In the genomic region with DNA sequence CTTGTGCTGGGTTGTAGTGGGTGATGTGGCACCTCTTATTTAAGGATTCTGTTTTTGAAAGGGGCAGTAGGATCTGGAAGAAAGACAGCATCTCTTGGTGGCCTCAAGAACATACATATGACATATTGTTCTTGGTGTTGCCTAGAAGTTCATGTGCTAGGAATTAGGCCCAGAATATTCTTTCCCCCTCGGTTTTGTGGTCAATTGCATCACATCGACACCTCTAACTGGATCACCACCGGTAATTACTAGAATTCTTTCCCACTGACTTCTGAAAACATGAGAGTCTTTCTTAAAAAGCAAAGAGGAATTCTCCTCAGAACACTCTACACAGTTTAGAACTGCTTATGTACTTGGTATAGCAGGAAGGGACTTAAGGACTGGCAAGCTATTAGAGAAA, we compare ENCODE assay signal across 24 mouse cellular contexts. TPM values are rescaled to one million over a fixed set of nuclear protein-coding genes. Genes with fewer than 3 reads are reported as not detected.
A peak's percentile ranks its signal among the peaks of the same experiment; 100 is the strongest.
DNase-seq lines count a peak whose midpoint lies in the region; ATAC-seq and TF ChIP-seq lines count a peak whose summit lies in the region.
"Had no signal": no experiment of that assay in that cellular context is flagged by ENCODE, and none has a peak within 500 bp of the region (broad histone marks: within the 10 kb centered on the region; RNA-seq: fewer than 3 reads in every experiment).

No protein-coding gene starts in this region.

- in situ Hi-C loops in Patski (cut with MboI; ENCODE audit: low pct_unique_long_range_greater_than_20kb), result no loop called here

- TF ChIP-seq EP300 in heart, postnatal 0 days (IDR thresholded peaks at IDR 0.05; ENCODE audit: low read depth), result no peak
- TF ChIP-seq EP300 in heart, adult 2 months (IDR thresholded peaks at IDR 0.05; ENCODE audit: insufficient read depth, low read depth, low read length), result no peak

- TF ChIP-seq POLR2A in heart, adult 2 months (IDR thresholded peaks at IDR 0.05; ENCODE audit: insufficient read depth, low read depth, low read length), result no peak

- DNase-seq in gastrocnemius, adult 2 months, result no peak
- DNase-seq in gastrocnemius, adult 8-10 months (ENCODE audit: low spot score in 2 of 2), result no peak
- DNase-seq in heart, postnatal 0 days (ENCODE audit: low spot score), result no peak
- no peak for DNase-seq in heart, adult 2 months
- peak; percentile 75 for DNase-seq in Patski (ENCODE audit: low read depth, low spot score)
- no peak for DNase-seq in urinary bladder, postnatal 10 days (ENCODE audit: low spot score)
- DNase-seq in left cerebral cortex, postnatal 25 days (ENCODE audit: low spot score in 2 of 2), result no peak
- DNase-seq: adrenal gland, postnatal 10 days; adrenal gland, postnatal 36 days; cerebellum, adult 18-20 months; cerebellum, adult 9-10 months; cerebellum, postnatal 14 days; forebrain, postnatal 0 days; gastrocnemius, postnatal 10 days; gastrocnemius, postnatal 36 days; heart, postnatal 10 days; heart, postnatal 4 days had no signal

- POLR2A ChIA-PET in Patski (lab: Charles Lee), result no interaction called here

- no peaks in the 10 kb centered on the region for H3K36me3 ChIP-seq in heart, postnatal 0 days (replicated peaks; ENCODE audit: control insufficient read depth, insufficient read depth, low read length)
- peaks cover 7% of the 10 kb centered on the region for H3K36me3 ChIP-seq in heart, adult 2 months (ENCODE audit: control insufficient read depth, insufficient read depth, low read length)
- H3K36me3 ChIP-seq: G1E had no signal

- H3K27me3 ChIP-seq in heart, postnatal 0 days (ENCODE audit: control insufficient read depth, insufficient read depth, low read length), result no peaks in the 10 kb centered on the region
- H3K27me3 ChIP-seq in heart, adult 2 months (ENCODE audit: control insufficient read depth, insufficient read depth, low read length), result no peaks in the 10 kb centered on the region
- no peaks in the 10 kb centered on the region for H3K27me3 ChIP-seq in Patski
- H3K27me3 ChIP-seq: CH12.LX had no signal

- H3K4me1 ChIP-seq in heart, postnatal 0 days (ENCODE audit: control insufficient read depth, insufficient read depth), result peaks cover 54% of the 10 kb centered on the region
- peaks cover 25% of the 10 kb centered on the region for H3K4me1 ChIP-seq in heart, adult 2 months (ENCODE audit: control insufficient read depth, insufficient read depth, low read length)

- no peak overlapping the region for H3K4me2 ChIP-seq in heart, postnatal 0 days (ENCODE audit: low read depth, low read length)
- H3K4me2 ChIP-seq: hindbrain, embryonic 14.5 days had no signal

- peak overlapping the region; percentile 73; the same call in 1 of the 2 replicates for H3K27ac ChIP-seq in gastrocnemius, adult 2 months
- 0 out of 2 replicates have a peak overlapping the region, but pooled peaks have one; percentile 1 for H3K27ac ChIP-seq in heart, postnatal 0 days (ENCODE audit: low read depth)
- H3K27ac ChIP-seq in heart, adult 2 months, result no peak overlapping the region
- H3K27ac ChIP-seq: hindbrain, embryonic 14.5 days; hindbrain, postnatal 0 days had no signal

- H3K9me3 ChIP-seq in heart, postnatal 0 days (replicated peaks; ENCODE audit: control insufficient read depth, low read length), result no peaks in the 10 kb centered on the region

- peaks cover 7% of the 10 kb centered on the region for H3K79me2 ChIP-seq in heart, adult 2 months (replicated peaks; ENCODE audit: control insufficient read depth, insufficient read depth, low read length)

- 71% methylated on average over 3 of the region's 3 CpGs for WGBS in heart, postnatal 0 days
- WGBS in heart, adult 2 months, result 73% methylated on average over 3 of the region's 3 CpGs

- H3K9ac ChIP-seq in heart, postnatal 0 days (replicated peaks; ENCODE audit: low read depth, low read length), result no peak overlapping the region
- H3K9ac ChIP-seq in heart, adult 2 months (ENCODE audit: low read depth, low read length), result no peak overlapping the region
- H3K9ac ChIP-seq: forebrain, postnatal 0 days; hindbrain, embryonic 14.5 days had no signal

- intact Hi-C loops in gastrocnemius, adult 2 months (cut with DNase I), result no loop called here
- intact Hi-C loops in heart, adult 2 months (cut with DNase I), result no loop called here
- intact Hi-C loops in left cerebral cortex, postnatal 25 days (cut with DNase I), result no loop called here

- no peak for ATAC-seq in heart, postnatal 0 days (ENCODE audit: insufficient read depth, low read depth)
- ATAC-seq in Patski, result peak; percentile 66
- ATAC-seq: forebrain, embryonic 14.5 days; forebrain, postnatal 0 days; hindbrain, postnatal 0 days; inflammation-experienced regulatory T-cells, adult 6 months; intestine, embryonic 16.5 days had no signal

- CTCF ChIA-PET in Patski (lab: Charles Lee), result no interaction called here

- H3K4me3 ChIP-seq in gastrocnemius, adult 2 months, result no peak overlapping the region
- H3K4me3 ChIP-seq in heart, postnatal 0 days (ENCODE audit: low read depth, low read length), result no peak overlapping the region
- no peak overlapping the region for H3K4me3 ChIP-seq in heart, adult 2 months

- no peak for TF ChIP-seq CTCF in gastrocnemius, adult 2 months (IDR thresholded peaks at IDR 0.05)
- TF ChIP-seq CTCF in heart, postnatal 0 days (IDR thresholded peaks at IDR 0.05; ENCODE audit: low read depth), result no peak
- no peak for TF ChIP-seq CTCF in heart, adult 2 months (IDR thresholded peaks at IDR 0.05)
- TF ChIP-seq CTCF in Patski (IDR thresholded peaks at IDR 0.05), result no peak

RNA-seq across cellular contexts. Expression of a gene that starts 34.3 kb away (rescaled TPM):
- total RNA-seq in gastrocnemius, adult 2 months (2021), result 10 to 100 TPM; 17.7 to 18.0 TPM
- total RNA-seq in gastrocnemius, adult 8-10 months (2022), result 10 to 100 TPM; 15.7 to 19.6 (median 16.5) TPM
- 56.2 and 77.4 TPM in 2 replicates for total RNA-seq in heart, postnatal 0 days (2014; rRNA removed; ENCODE audit: low replicate concordance)
- polyA plus RNA-seq in heart, postnatal 0 days (2015; fragmentation: Nextera tagmentation; extraction: Ambion mirVana), result 28.7 and 32.1 TPM in 2 replicates
- total RNA-seq in heart, adult 2 months (2021), result 10 to 100 TPM; 23.6 to 25.1 TPM
- polyA plus RNA-seq in heart, adult 2 months (2012; rRNA removed), result 7.7 and 14.3 TPM in 2 replicates
- polyA plus RNA-seq in Patski (2021), result 28.3 TPM
- total RNA-seq in left cerebral cortex, postnatal 25 days (2021), result 1 to 10 TPM; 5.9 to 6.0 TPM
- polyA plus RNA-seq: G1E had no signal
